Mouse (Mus musculus) hindbrain, embryonic 12.5 days (tissue): ENCODE data around the gene Bok. TPM values are rescaled to one million over a fixed set of nuclear protein-coding genes. Genes with fewer than 3 reads are reported as not detected.

ENCODE experiments used
- ATAC-seq: fragments of 200-750 bp; cut with Nextera tagmentation; 2 replicates; pipeline ENCODE4 v1.8.0; 2017; ENCODE audit warnings: moderate TSS enrichment; ENCODE audit not compliant: low FRiP score
- H3K27ac ChIP-seq: fragments of 300-500 bp; sonication (generic); 2 replicates; pipeline ENCODE4 v1.5.1; 2016; ENCODE audit warnings: mild to moderate bottlenecking
- H3K27me3 ChIP-seq: fragments of 300-500 bp; sonication (generic); 2 replicates; pipeline ENCODE4 v1.6.1; 2016; ENCODE audit warnings: mild to moderate bottlenecking
- H3K36me3 ChIP-seq: fragments of 300-500 bp; sonication (generic); 2 replicates; pipeline ENCODE4 v1.6.1; 2016; ENCODE audit warnings: mild to moderate bottlenecking
- H3K4me1 ChIP-seq: fragments of 300-500 bp; sonication (generic); 2 replicates; pipeline ENCODE4 v1.6.1; 2016
- H3K4me2 ChIP-seq: fragments of 300-500 bp; sonication (generic); replicated peaks from 2 replicates; pipeline ENCODE4 v1.6.1; 2016; ENCODE audit warnings: mild to moderate bottlenecking
- H3K4me3 ChIP-seq: fragments of 300-500 bp; sonication (generic); 2 replicates; pipeline ENCODE4 v1.5.1; 2016; ENCODE audit warnings: mild to moderate bottlenecking
- H3K9ac ChIP-seq: fragments of 300-500 bp; sonication (generic); 2 replicates; pipeline ENCODE4 v1.6.1; 2016; ENCODE audit warnings: mild to moderate bottlenecking, moderate library complexity
- H3K9me3 ChIP-seq: fragments of 300-500 bp; sonication (generic); replicated peaks from 2 replicates; pipeline ENCODE4 v1.6.1; 2016; ENCODE audit warnings: mild to moderate bottlenecking
- WGBS: fragments of 180-500 bp; shearing (Covaris S2); methylation state at CpG from one replicate; pipeline ENCODE4 v1.1.7; 2016; 5-methylcytosine and 5-hydroxymethylcytosine counted together
- polyA plus RNA-seq: library from polyadenylated mRNA; unstranded; fragments of >200 nt; fragmentation: Nextera tagmentation; extraction: Ambion mirVana; gene quantifications from 2 replicates; pipeline ENCODE4 v1.2.1, GENCODE M21; 2016

Gene Bok
- polyA plus RNA-seq, 1 experiment from 2014 or later, result 43.8 TPM

- no peak overlapping the region for H3K4me2 ChIP-seq
- H3K27ac ChIP-seq, result no peak overlapping the region
- no peak overlapping the region for H3K4me3 ChIP-seq
- peaks cover 15% of the 10 kb centered on the region for H3K36me3 ChIP-seq
- H3K4me1 ChIP-seq, result 0 out of 2 replicates have a peak, but pooled peaks cover 4% of the 10 kb centered on the region
- 95% methylated on average over 9 of the region's 9 CpGs for WGBS
- no peaks in the 10 kb centered on the region for H3K27me3 ChIP-seq
- H3K9me3 ChIP-seq, result no peaks in the 10 kb centered on the region
- no peak overlapping the region for H3K9ac ChIP-seq
- no peak for ATAC-seq
Measured at GRCm38 (mm10) chr1:93692773-93693172, 7.3 kb downstream of the Bok start.

GRCm38 (mm10) chr1:93693502-93693901 lies 8.0 kb downstream of the Bok start:
- ATAC-seq, result no peak
- 87% methylated on average over 3 of the region's 3 CpGs for WGBS
- Histone ChIP-seq H3K4me2 (no peak overlapping the region), H3K27me3 (no peaks in the 10 kb centered on the region), H3K9ac (no peak overlapping the region), H3K4me3 (no peak overlapping the region), H3K4me1 (no peaks in the 10 kb centered on the region), H3K9me3 (no peaks in the 10 kb centered on the region), H3K36me3 (peaks cover 15% of the 10 kb centered on the region), H3K27ac (no peak overlapping the region)

- Histone ChIP-seq H3K4me3 (no peak overlapping the region), H3K36me3 (peaks cover 15% of the 10 kb centered on the region), H3K4me1 (no peaks in the 10 kb centered on the region), H3K9ac (no peak overlapping the region), H3K4me2 (no peak overlapping the region), H3K9me3 (no peaks in the 10 kb centered on the region), H3K27ac (no peak overlapping the region), H3K27me3 (no peaks in the 10 kb centered on the region)
- ATAC-seq, result no peak
- 97% methylated on average over 10 of the region's 10 CpGs for WGBS
Measured at GRCm38 (mm10) chr1:93693943-93694342, 8.5 kb downstream of the Bok start.

GRCm38 (mm10) chr1:93694966-93695365 lies 9.5 kb downstream of the Bok start:
- peaks cover 15% of the 10 kb centered on the region for H3K36me3 ChIP-seq
- no peak overlapping the region for H3K4me3 ChIP-seq
- no peak for ATAC-seq
- H3K9me3 ChIP-seq, result no peaks in the 10 kb centered on the region
- no peaks in the 10 kb centered on the region for H3K4me1 ChIP-seq
- no peak overlapping the region for H3K27ac ChIP-seq
- no peak overlapping the region for H3K9ac ChIP-seq
- 89% methylated on average over 6 of the region's 6 CpGs for WGBS
- H3K4me2 ChIP-seq, result no peak overlapping the region
- H3K27me3 ChIP-seq, result no peaks in the 10 kb centered on the region

GRCm38 (mm10) chr1:93697317-93697716 lies 11.9 kb downstream of the Bok start:
- no peak for ATAC-seq
- Histone ChIP-seq H3K4me2 (no peak overlapping the region), H3K9ac (no peak overlapping the region), H3K9me3 (no peaks in the 10 kb centered on the region), H3K4me3 (no peak overlapping the region), H3K36me3 (peaks cover 8% of the 10 kb centered on the region), H3K4me1 (no peaks in the 10 kb centered on the region), H3K27ac (no peak overlapping the region), H3K27me3 (no peaks in the 10 kb centered on the region)
- WGBS, result 56% methylated on average over 3 of the region's 3 CpGs

GRCm38 (mm10) chr1:93699159-93699558 lies 13.7 kb downstream of the Bok start:
- WGBS, result 89% methylated on average over 4 of the region's 4 CpGs
- Histone ChIP-seq H3K4me2 (no peak overlapping the region), H3K27ac (no peak overlapping the region), H3K27me3 (no peaks in the 10 kb centered on the region), H3K4me3 (no peak overlapping the region), H3K36me3 (peaks cover 8% of the 10 kb centered on the region), H3K4me1 (no peaks in the 10 kb centered on the region), H3K9me3 (no peaks in the 10 kb centered on the region), H3K9ac (no peak overlapping the region)
- no peak for ATAC-seq

GRCm38 (mm10) chr1:93702106-93702505 lies 16.6 kb downstream of the Bok start:
- Histone ChIP-seq H3K27me3 (no peaks in the 10 kb centered on the region), H3K4me3 (no peak overlapping the region), H3K9me3 (no peaks in the 10 kb centered on the region), H3K4me1 (no peaks in the 10 kb centered on the region), H3K4me2 (no peak overlapping the region), H3K27ac (no peak overlapping the region), H3K9ac (no peak overlapping the region), H3K36me3 (peaks cover 15% of the 10 kb centered on the region)
- ATAC-seq, result no peak
- 90% methylated on average over 1 of the region's 1 CpGs for WGBS

GRCm38 (mm10) chr1:93703472-93704048 lies 18.1 kb downstream of the Bok start:
- no peaks in the 10 kb centered on the region for H3K4me1 ChIP-seq
- H3K4me3 ChIP-seq, result no peak overlapping the region
- H3K36me3 ChIP-seq, result peaks cover 15% of the 10 kb centered on the region
- no peak overlapping the region for H3K27ac ChIP-seq
- H3K9ac ChIP-seq, result no peak overlapping the region
- H3K9me3 ChIP-seq, result no peaks in the 10 kb centered on the region
- no peak overlapping the region for H3K4me2 ChIP-seq
- no peak for ATAC-seq
- H3K27me3 ChIP-seq, result no peaks in the 10 kb centered on the region
- 96% methylated on average over 10 of the region's 10 CpGs for WGBS

- ATAC-seq, result no peak
- Histone ChIP-seq H3K4me3 (no peak overlapping the region), H3K4me2 (no peak overlapping the region), H3K9ac (no peak overlapping the region), H3K27me3 (no peaks in the 10 kb centered on the region), H3K27ac (no peak overlapping the region), H3K9me3 (no peaks in the 10 kb centered on the region), H3K4me1 (no peaks in the 10 kb centered on the region), H3K36me3 (peaks cover 15% of the 10 kb centered on the region)
- WGBS, result 85% methylated on average over 9 of the region's 9 CpGs
Measured at GRCm38 (mm10) chr1:93704341-93704740, 18.9 kb downstream of the Bok start.

- H3K4me3 ChIP-seq, result no peak overlapping the region
- no peak overlapping the region for H3K9ac ChIP-seq
- no peaks in the 10 kb centered on the region for H3K4me1 ChIP-seq
- H3K27ac ChIP-seq, result no peak overlapping the region
- no peaks in the 10 kb centered on the region for H3K9me3 ChIP-seq
- 72% methylated on average over 3 of the region's 3 CpGs for WGBS
- no peak overlapping the region for H3K4me2 ChIP-seq
- H3K36me3 ChIP-seq, result peaks cover 15% of the 10 kb centered on the region
- ATAC-seq, result no peak
- no peaks in the 10 kb centered on the region for H3K27me3 ChIP-seq
Measured at GRCm38 (mm10) chr1:93705389-93705788, 19.9 kb downstream of the Bok start.

GRCm38 (mm10) chr1:93716166-93716565 lies 30.7 kb downstream of the Bok start:
- Histone ChIP-seq H3K36me3 (peaks cover 27% of the 10 kb centered on the region), H3K27me3 (no peaks in the 10 kb centered on the region), H3K9ac (no peak overlapping the region), H3K27ac (no peak overlapping the region), H3K9me3 (no peaks in the 10 kb centered on the region), H3K4me2 (no peak overlapping the region), H3K4me1 (no peaks in the 10 kb centered on the region), H3K4me3 (no peak overlapping the region)
- no peak for ATAC-seq
- 90% methylated on average over 2 of the region's 2 CpGs for WGBS

- Histone ChIP-seq H3K27ac (no peak overlapping the region), H3K4me3 (no peak overlapping the region), H3K9me3 (no peaks in the 10 kb centered on the region), H3K9ac (no peak overlapping the region), H3K4me2 (no peak overlapping the region), H3K36me3 (peaks cover 13% of the 10 kb centered on the region), H3K27me3 (no peaks in the 10 kb centered on the region), H3K4me1 (no peaks in the 10 kb centered on the region)
- WGBS, result 67% methylated on average over 7 of the region's 7 CpGs
- no peak for ATAC-seq
Measured at GRCm38 (mm10) chr1:93721557-93721956, 36.1 kb downstream of the Bok start.

GRCm38 (mm10) chr1:93724623-93725022 lies 39.2 kb downstream of the Bok start:
- H3K27me3 ChIP-seq, result no peaks in the 10 kb centered on the region
- H3K4me2 ChIP-seq, result no peak overlapping the region
- no peak for ATAC-seq
- no peaks in the 10 kb centered on the region for H3K4me1 ChIP-seq
- WGBS, result 86% methylated on average over 3 of the region's 3 CpGs
- H3K9me3 ChIP-seq, result no peaks in the 10 kb centered on the region
- peaks cover 11% of the 10 kb centered on the region for H3K36me3 ChIP-seq
- no peak overlapping the region for H3K27ac ChIP-seq
- H3K9ac ChIP-seq, result no peak overlapping the region
- no peak overlapping the region for H3K4me3 ChIP-seq
